Comparison of ENCODE assay signal across 8 mouse cellular contexts in the genomic region with DNA sequence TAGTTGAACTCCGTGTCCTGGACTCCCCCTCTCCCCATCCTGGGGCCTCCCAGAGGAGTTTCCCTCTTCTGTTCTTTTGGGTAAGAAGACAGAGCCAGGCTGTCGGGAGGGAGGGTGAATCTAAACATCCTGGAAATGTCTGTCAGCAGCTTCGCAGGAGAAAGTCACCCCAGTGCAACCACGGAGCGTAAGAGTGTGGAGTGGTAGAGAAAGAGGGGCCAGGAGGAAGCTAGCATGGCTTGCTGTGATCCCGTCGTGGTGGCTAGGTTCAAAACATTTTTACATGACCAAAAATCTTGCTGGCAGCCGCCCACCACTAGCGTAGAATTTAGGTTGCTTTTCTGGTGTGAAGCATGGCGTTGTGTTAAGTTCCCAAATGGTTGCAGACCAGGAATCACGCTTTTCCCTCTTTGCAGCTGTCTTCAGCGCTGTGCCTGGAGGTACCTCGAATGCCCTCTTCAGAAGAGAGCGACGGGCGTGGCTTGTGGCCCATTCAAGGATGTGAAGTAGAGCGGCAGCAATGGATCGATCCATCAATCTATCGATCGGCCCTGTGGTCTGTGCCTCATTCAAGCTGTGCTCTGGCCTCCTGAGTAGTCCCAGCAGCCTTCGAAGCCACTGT. TPM values are rescaled to one million over a fixed set of nuclear protein-coding genes. Genes with fewer than 3 reads are reported as not detected.
DNase-seq lines count a peak whose midpoint lies in the region; ATAC-seq and TF ChIP-seq lines count a peak whose summit lies in the region.

No protein-coding gene starts in this region.

- no peaks in the 10 kb centered on the region for H3K27me3 ChIP-seq in forebrain, postnatal 0 days (ENCODE audit: insufficient read depth, low read length)
- H3K27me3 ChIP-seq in intestine, embryonic 14.5 days (replicated peaks; ENCODE audit: control insufficient read depth, insufficient read depth, low read length) = no peaks in the 10 kb centered on the region
- H3K27me3 ChIP-seq in liver, embryonic 15.5 days = peaks cover 31% of the 10 kb centered on the region
- no peaks in the 10 kb centered on the region for H3K27me3 ChIP-seq in neural tube, embryonic 13.5 days

- peaks cover 21% of the 10 kb centered on the region for H3K4me1 ChIP-seq in forebrain, postnatal 0 days (ENCODE audit: insufficient read depth)
- peaks cover 26% of the 10 kb centered on the region for H3K4me1 ChIP-seq in intestine, embryonic 14.5 days (replicated peaks; ENCODE audit: control insufficient read depth, insufficient read depth, low read length)
- H3K4me1 ChIP-seq in liver, embryonic 15.5 days (replicated peaks) = peaks cover 35% of the 10 kb centered on the region
- H3K4me1 ChIP-seq in neural tube, embryonic 13.5 days (replicated peaks) = peaks cover 38% of the 10 kb centered on the region

- H3K36me3 ChIP-seq in forebrain, postnatal 0 days (ENCODE audit: insufficient read depth) = peaks cover 39% of the 10 kb centered on the region
- H3K36me3 ChIP-seq in intestine, embryonic 14.5 days (ENCODE audit: control insufficient read depth, insufficient read depth, low read length) = peaks cover 37% of the 10 kb centered on the region
- peaks cover 7% of the 10 kb centered on the region; the same call in 1 of the 2 replicates for H3K36me3 ChIP-seq in liver, embryonic 15.5 days (replicated peaks)
- H3K36me3 ChIP-seq in neural tube, embryonic 13.5 days = peaks cover 42% of the 10 kb centered on the region

- peak overlapping the region; percentile 35 for H3K4me2 ChIP-seq in forebrain, postnatal 0 days (ENCODE audit: low read depth)
- H3K4me2 ChIP-seq in intestine, embryonic 14.5 days (ENCODE audit: low read length) = peak overlapping the region; percentile 35
- H3K4me2 ChIP-seq in liver, embryonic 15.5 days = peak overlapping the region; percentile 45
- peak overlapping the region; percentile 51 for H3K4me2 ChIP-seq in neural tube, embryonic 13.5 days

- peak overlapping the region; percentile 90 for H3K27ac ChIP-seq in forebrain, postnatal 0 days (ENCODE audit: low read depth, low read length)
- peak overlapping the region; percentile 92 for H3K27ac ChIP-seq in intestine, embryonic 14.5 days (ENCODE audit: low read depth)
- H3K27ac ChIP-seq in liver, embryonic 15.5 days (replicated peaks) = peak overlapping the region; percentile 58
- H3K27ac ChIP-seq in neural tube, embryonic 13.5 days (replicated peaks) = peak overlapping the region; percentile 95

- peak overlapping the region; percentile 57 for H3K9ac ChIP-seq in forebrain, postnatal 0 days
- H3K9ac ChIP-seq in intestine, embryonic 14.5 days (ENCODE audit: low read length) = peak overlapping the region; percentile 5
- H3K9ac ChIP-seq in liver, embryonic 15.5 days = no peak overlapping the region; the same call in 1 of the 2 replicates
- H3K9ac ChIP-seq in neural tube, embryonic 13.5 days = peak overlapping the region; percentile 67

- H3K9me3 ChIP-seq in forebrain, postnatal 0 days (ENCODE audit: low read length) = no peaks in the 10 kb centered on the region
- peaks cover 2% of the 10 kb centered on the region; the same call in 1 of the 2 replicates for H3K9me3 ChIP-seq in intestine, embryonic 14.5 days (ENCODE audit: control insufficient read depth, low read length)
- no peaks in the 10 kb centered on the region for H3K9me3 ChIP-seq in liver, embryonic 15.5 days (replicated peaks)
- no peaks in the 10 kb centered on the region for H3K9me3 ChIP-seq in neural tube, embryonic 13.5 days

- 4% methylated on average over 21 of the region's 21 CpGs for WGBS in forebrain, postnatal 0 days
- WGBS in intestine, embryonic 14.5 days = 2% methylated on average over 21 of the region's 21 CpGs
- WGBS in liver, embryonic 15.5 days (ENCODE audit: insufficient replicate concordance) = 10% methylated on average over 21 of the region's 21 CpGs
- WGBS in neural tube, embryonic 13.5 days = 2% methylated on average over 21 of the region's 21 CpGs

- peak; percentile 25 for DNase-seq in kidney, adult 9 months
- no peak for DNase-seq in kidney, adult 18-20 months
- DNase-seq in Muller cell, postnatal 12 days (ENCODE audit: inconsistent ontology term) = peak; percentile 32
- DNase-seq in forebrain, postnatal 0 days = peak; percentile 80
- peak; percentile 80 for DNase-seq in intestine, embryonic 14.5 days (ENCODE audit: low spot score)
- DNase-seq in urinary bladder, postnatal 36 days (ENCODE audit: low spot score in 2 of 2) = no peak

- peak overlapping the region; percentile 17; the same call in 1 of the 2 replicates for H3K4me3 ChIP-seq in forebrain, postnatal 0 days (ENCODE audit: low read depth, low read length)
- H3K4me3 ChIP-seq in intestine, embryonic 14.5 days (ENCODE audit: low read depth, low read length) = peak overlapping the region; percentile 12
- peak overlapping the region; percentile 11; the same call in 1 of the 2 replicates for H3K4me3 ChIP-seq in liver, embryonic 15.5 days (replicated peaks)
- H3K4me3 ChIP-seq in neural tube, embryonic 13.5 days = peak overlapping the region; percentile 14

- TF ChIP-seq CTCF in forebrain, postnatal 0 days (IDR thresholded peaks at IDR 0.05; ENCODE audit: low read depth) = no peak

- peak; percentile 67 for ATAC-seq in forebrain, postnatal 0 days
- ATAC-seq in intestine, embryonic 14.5 days (replicated peaks; ENCODE audit: low FRiP score, low TSS enrichment, low read depth) = no peak; the same call in 1 of the 2 replicates
- no peak for ATAC-seq in liver, embryonic 15.5 days (ENCODE audit: insufficient read depth)
- no peak; the same call in 1 of the 2 replicates for ATAC-seq in neural tube, embryonic 13.5 days (ENCODE audit: low read depth)

RNA-seq across cellular contexts. Expression of a gene that starts 9.7 kb away (rescaled TPM):
- 93.5 and 135 TPM in 2 replicates for total RNA-seq in forebrain, postnatal 0 days (2014; rRNA removed)
- 51.8 and 60.1 TPM in 2 replicates for polyA plus RNA-seq in forebrain, postnatal 0 days (2015; fragmentation: Nextera tagmentation; extraction: Ambion mirVana)
- polyA plus RNA-seq in intestine, embryonic 14.5 days (2014; fragmentation: Nextera tagmentation; extraction: Ambion mirVana) = 33.3 and 35.0 TPM in 2 replicates
- 5.9 and 6.6 TPM in 2 replicates for polyA plus RNA-seq in liver, embryonic 15.5 days (2015; fragmentation: Nextera tagmentation; extraction: Ambion mirVana)
- 65.9 and 74.1 TPM in 2 replicates for polyA plus RNA-seq in neural tube, embryonic 13.5 days (2015; fragmentation: Nextera tagmentation; extraction: Ambion mirVana)

RNA-seq across cellular contexts. Expression of a gene that starts 57.1 kb away (rescaled TPM):
- 27.5 and 34.4 TPM in 2 replicates for total RNA-seq in forebrain, postnatal 0 days (2014; rRNA removed)
- polyA plus RNA-seq in forebrain, postnatal 0 days (2015; fragmentation: Nextera tagmentation; extraction: Ambion mirVana) = 84.1 and 109 TPM in 2 replicates
- polyA plus RNA-seq in intestine, embryonic 14.5 days (2014; fragmentation: Nextera tagmentation; extraction: Ambion mirVana) = 54.3 and 61.2 TPM in 2 replicates
- 117 and 129 TPM in 2 replicates for polyA plus RNA-seq in liver, embryonic 15.5 days (2015; fragmentation: Nextera tagmentation; extraction: Ambion mirVana)
- 150 and 161 TPM in 2 replicates for polyA plus RNA-seq in neural tube, embryonic 13.5 days (2015; fragmentation: Nextera tagmentation; extraction: Ambion mirVana)

Comparison
In these comparisons a context has a peak if more than half of its experiments do, and no peak if none do; other contexts are left out.
1. DNase-seq: peak in kidney, adult 9 months (single experiment), Muller cell, postnatal 12 days (single experiment), forebrain, postnatal 0 days (single experiment) and intestine, embryonic 14.5 days (single experiment); none in kidney, adult 18-20 months (single experiment) and urinary bladder, postnatal 36 days (0 of 2).
2. Peak in every context shown above with its lines, with median percentiles within 50 percentile points of each other: H3K27ac ChIP-seq, H3K4me2 ChIP-seq and H3K4me3 ChIP-seq.